Mouse (Mus musculus) bone marrow, adult 2 months (tissue): Measurements from ENCODE around the gene Rsad1.

Source experiments
- CTCF ChIP-seq: fragments of 200-500 bp; IDR thresholded peaks from 2 replicates; pipeline ENCODE4 v1.5.1; 2011; ENCODE audit warnings: low read length, control low read depth; ENCODE audit not compliant: control insufficient read depth, insufficient read depth
- POLR2A ChIP-seq: fragments of 200-500 bp; IDR thresholded peaks from 2 replicates; pipeline ENCODE4 v1.6.1; 2011; ENCODE audit warnings: low read depth, mild to moderate bottlenecking, control low read depth, low read length, borderline replicate concordance; ENCODE audit not compliant: control insufficient read depth

GRCm38 (mm10) chr11:94567326-94567725, 18.3 kb upstream of the Rsad1 start:
- TF ChIP-seq CTCF (no peak), POLR2A (no peak)
